Mouse (Mus musculus): Measurements from ENCODE around the gene Siae.

Siae gene

GRCm38 (mm10) chr9:37540701-37541575 is 14.6 kb upstream of the Siae start:
- no peak for DNase-seq (ENCODE audit: low read depth)

- no peak for DNase-seq (ENCODE audit: low read depth)
Measured at GRCm38 (mm10) chr9:37541851-37542642, 13.5 kb upstream of the Siae start.

GRCm38 (mm10) chr9:37543869-37544440 is 11.5 kb upstream of the Siae start:
- no peak for DNase-seq (ENCODE audit: low read depth)

GRCm38 (mm10) chr9:37544447-37545165 is 10.9 kb upstream of the Siae start:
- DNase-seq (ENCODE audit: low read depth) = peak; percentile 67

- DNase-seq (ENCODE audit: low read depth) = no peak
Measured at GRCm38 (mm10) chr9:37545166-37545610, 10.3 kb upstream of the Siae start.

- DNase-seq (ENCODE audit: low read depth) = no peak
Measured at GRCm38 (mm10) chr9:37545847-37546452, 9.5 kb upstream of the Siae start.

GRCm38 (mm10) chr9:37546889-37547288 is 8.6 kb upstream of the Siae start:
- DNase-seq (ENCODE audit: low read depth) = peak; percentile 32

GRCm38 (mm10) chr9:37550435-37550834 is 5.1 kb upstream of the Siae start:
- no peak for DNase-seq (ENCODE audit: low read depth)

- no peak for DNase-seq (ENCODE audit: low read depth)
Measured at GRCm38 (mm10) chr9:37551751-37552531, 3.6 kb upstream of the Siae start.

DNA sequence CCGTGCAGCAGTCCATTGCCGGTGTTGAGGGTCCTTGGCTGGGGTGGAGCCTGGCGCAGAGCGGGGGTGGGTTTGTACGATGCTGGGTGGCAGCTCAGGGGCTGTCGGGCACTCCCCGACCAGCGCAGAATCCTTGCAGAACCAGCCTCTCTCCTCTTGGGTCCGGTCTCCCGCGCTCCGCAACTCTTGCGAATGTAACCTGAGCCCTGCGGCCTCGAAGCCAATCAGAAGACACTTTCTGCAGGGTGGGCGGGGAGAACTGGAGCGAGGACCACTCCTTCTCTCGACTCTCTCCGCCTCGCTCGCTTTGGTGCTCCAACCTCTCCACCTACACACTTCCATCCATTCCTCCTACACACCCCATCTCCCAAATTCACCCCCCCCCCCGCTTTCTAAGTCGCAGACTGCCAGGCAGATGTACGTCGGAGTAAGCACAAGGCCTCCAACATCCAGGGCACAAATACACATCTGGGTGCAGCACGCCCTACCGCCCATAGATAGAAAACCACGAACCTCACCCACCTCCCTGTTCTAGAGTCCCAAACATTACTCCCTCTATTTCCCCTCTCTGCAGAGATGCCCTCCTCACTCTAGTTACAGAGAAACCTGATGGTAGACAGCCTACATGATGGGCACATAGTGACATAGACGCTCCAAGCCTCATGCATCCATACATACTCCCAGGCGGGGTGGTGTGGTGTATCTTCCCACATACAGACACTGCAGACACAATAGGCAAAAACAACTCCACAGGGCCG is 2.8 kb upstream of the Siae start, which contains the start of gene Nrgn:
Gene Nrgn (minus strand): TSS at position 369 of the 758 bp plus-strand sequence.
- peak; percentile 50 for DNase-seq (ENCODE audit: low read depth)

GRCm38 (mm10) chr9:37554279-37554678 is 1.2 kb upstream of the Siae start:
- peak; percentile 11 for DNase-seq (ENCODE audit: low read depth)

DNA sequence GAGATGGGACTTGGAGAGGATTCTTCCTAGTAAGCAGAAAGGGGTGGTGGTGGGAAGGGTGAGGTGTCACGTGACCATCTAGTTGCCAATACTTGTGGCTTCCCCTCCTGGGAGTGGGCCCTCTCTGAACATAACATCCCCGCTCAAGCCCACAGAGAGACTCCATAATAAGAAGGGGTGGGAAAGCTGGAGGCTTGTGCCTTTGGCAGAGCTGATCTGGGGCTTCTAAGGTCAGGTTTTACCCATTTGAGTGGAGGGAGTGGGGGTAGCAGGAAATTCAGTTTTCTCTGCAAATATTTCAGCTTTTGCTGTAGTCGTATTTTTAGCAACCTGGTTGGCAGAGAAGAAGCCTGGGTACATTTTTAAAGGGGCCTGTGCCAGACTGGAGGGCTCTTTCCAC is 868 bp downstream of the Siae start:
- DNase-seq (ENCODE audit: low read depth) = no peak

- DNase-seq (ENCODE audit: low read depth) = no peak
Measured at GRCm38 (mm10) chr9:37560617-37561016, 5.1 kb downstream of the Siae start.

GRCm38 (mm10) chr9:37563805-37564204 is 8.3 kb downstream of the Siae start:
- DNase-seq (ENCODE audit: low read depth) = no peak

DNA sequence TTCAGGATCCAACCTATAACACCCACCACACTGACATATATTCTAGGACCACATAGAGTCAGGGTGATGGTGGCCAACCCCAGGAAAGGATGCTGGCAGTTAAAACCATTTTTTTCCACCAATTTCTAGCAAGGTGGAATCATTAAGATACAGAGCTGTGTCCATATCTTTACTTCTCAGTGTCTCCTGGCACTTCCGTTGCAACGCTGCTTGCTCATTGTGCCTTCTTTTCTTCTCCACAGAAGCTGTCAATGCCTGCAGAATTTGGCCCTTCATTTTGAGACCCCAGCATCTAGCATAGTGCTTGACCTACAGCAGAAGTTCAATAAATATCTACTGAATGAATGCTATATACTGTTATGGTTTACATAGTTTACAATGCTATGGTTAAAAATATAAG is 11.5 kb downstream of the Siae start:
- no peak for DNase-seq (ENCODE audit: low read depth)

DNA sequence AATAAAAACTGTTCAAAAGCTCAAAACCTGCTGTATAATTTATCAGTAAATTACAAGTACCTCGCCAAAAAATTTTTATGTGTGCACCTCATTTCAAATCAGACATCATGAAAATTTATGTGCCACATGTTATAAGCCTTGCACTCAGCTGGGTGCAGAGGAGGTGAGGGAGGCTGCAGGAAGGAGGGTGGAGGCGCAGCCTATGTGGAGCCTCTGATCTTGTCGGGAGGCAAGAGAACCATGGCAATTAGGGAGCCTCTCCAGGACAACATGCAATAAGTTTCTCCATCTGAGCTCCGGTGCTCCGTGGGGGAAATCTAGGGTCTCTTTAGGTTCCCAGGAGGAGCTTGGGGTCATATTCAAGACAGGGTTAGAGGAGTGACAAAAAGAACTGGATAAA is 12.0 kb downstream of the Siae start:
- DNase-seq (ENCODE audit: low read depth) = no peak

- DNase-seq (ENCODE audit: low read depth) = no peak
Measured at GRCm38 (mm10) chr9:37567892-37568604, 12.6 kb downstream of the Siae start.

- no peak for DNase-seq (ENCODE audit: low read depth)
Measured at GRCm38 (mm10) chr9:37568605-37569214, 13.2 kb downstream of the Siae start.
